Comparison of ENCODE assay signal across 8 mouse cellular contexts in genomic region chr8:61515931-61516744, GRCm38 (mm10). TPM values are rescaled to one million over a fixed set of nuclear protein-coding genes. Genes with fewer than 3 reads are reported as not detected.
DNase-seq lines count a peak whose midpoint lies in the region; ATAC-seq and TF ChIP-seq lines count a peak whose summit lies in the region.

No protein-coding gene starts in this region.

- intact Hi-C loops in heart, adult 2 months (cut with DNase I), result loop anchor here (1.0 to 10.0 kb wide), 3 partner anchors 28 to 474 kb away; no protein-coding TSS in a partner anchor

- peaks cover 10% of the 10 kb centered on the region; the same call in 1 of the 2 replicates for H3K4me1 ChIP-seq in embryonic facial prominence, embryonic 10.5 days
- H3K4me1 ChIP-seq in heart, adult 2 months (ENCODE audit: control insufficient read depth, insufficient read depth, low read length), result no peaks in the 10 kb centered on the region
- H3K4me1 ChIP-seq in kidney, embryonic 15.5 days, result peaks cover 4% of the 10 kb centered on the region; the same call in 1 of the 2 replicates
- peaks cover 4% of the 10 kb centered on the region; the same call in 1 of the 2 replicates for H3K4me1 ChIP-seq in limb, embryonic 13.5 days
- H3K4me1 ChIP-seq in stomach, postnatal 0 days (replicated peaks; ENCODE audit: control insufficient read depth, insufficient read depth), result no peaks in the 10 kb centered on the region

- H3K79me2 ChIP-seq in heart, adult 2 months (replicated peaks; ENCODE audit: control insufficient read depth, insufficient read depth, low read length), result no peaks in the 10 kb centered on the region

- peak; percentile 98 for TF ChIP-seq CTCF in heart, adult 2 months (IDR thresholded peaks at IDR 0.05)
- TF ChIP-seq CTCF in stomach, postnatal 0 days (IDR thresholded peaks at IDR 0.05; ENCODE audit: low read depth), result peak; percentile 93

- H3K4me3 ChIP-seq in embryonic facial prominence, embryonic 10.5 days, result no peak overlapping the region
- no peak overlapping the region for H3K4me3 ChIP-seq in heart, adult 2 months
- H3K4me3 ChIP-seq in kidney, embryonic 15.5 days (replicated peaks), result no peak overlapping the region
- no peak overlapping the region for H3K4me3 ChIP-seq in limb, embryonic 13.5 days
- no peak overlapping the region for H3K4me3 ChIP-seq in stomach, postnatal 0 days (ENCODE audit: low read depth, low read length)

- H3K9me3 ChIP-seq in embryonic facial prominence, embryonic 10.5 days, result no peaks in the 10 kb centered on the region
- H3K9me3 ChIP-seq in kidney, embryonic 15.5 days (replicated peaks), result no peaks in the 10 kb centered on the region
- no peaks in the 10 kb centered on the region for H3K9me3 ChIP-seq in limb, embryonic 13.5 days
- H3K9me3 ChIP-seq in stomach, postnatal 0 days (ENCODE audit: control insufficient read depth, low read length), result no peaks in the 10 kb centered on the region

- H3K4me2 ChIP-seq in kidney, embryonic 15.5 days, result no peak overlapping the region
- no peak overlapping the region for H3K4me2 ChIP-seq in limb, embryonic 13.5 days (replicated peaks)
- no peak overlapping the region for H3K4me2 ChIP-seq in stomach, postnatal 0 days (replicated peaks; ENCODE audit: low read depth)

- H3K36me3 ChIP-seq in embryonic facial prominence, embryonic 10.5 days (replicated peaks), result peaks cover 87% of the 10 kb centered on the region
- no peaks in the 10 kb centered on the region for H3K36me3 ChIP-seq in heart, adult 2 months (ENCODE audit: control insufficient read depth, insufficient read depth, low read length)
- H3K36me3 ChIP-seq in kidney, embryonic 15.5 days, result peaks cover 48% of the 10 kb centered on the region
- H3K36me3 ChIP-seq in limb, embryonic 13.5 days, result peaks cover 69% of the 10 kb centered on the region
- H3K36me3 ChIP-seq in stomach, postnatal 0 days (ENCODE audit: control insufficient read depth, insufficient read depth, low read length), result peaks cover 13% of the 10 kb centered on the region

- ATAC-seq in kidney, embryonic 15.5 days (replicated peaks; ENCODE audit: low FRiP score), result peak; percentile 68
- peak; percentile 53; the same call in 1 of the 2 replicates for ATAC-seq in limb, embryonic 13.5 days (ENCODE audit: low FRiP score, low read depth)
- peak; percentile 72; the same call in 1 of the 2 replicates for ATAC-seq in stomach, postnatal 0 days (ENCODE audit: low FRiP score, low TSS enrichment)

- no peaks in the 10 kb centered on the region for H3K27me3 ChIP-seq in embryonic facial prominence, embryonic 10.5 days (replicated peaks; ENCODE audit: low read depth, poor library complexity, severe bottlenecking)
- no peaks in the 10 kb centered on the region for H3K27me3 ChIP-seq in heart, adult 2 months (ENCODE audit: control insufficient read depth, insufficient read depth, low read length)
- no peaks in the 10 kb centered on the region for H3K27me3 ChIP-seq in kidney, embryonic 15.5 days
- H3K27me3 ChIP-seq in limb, embryonic 13.5 days, result no peaks in the 10 kb centered on the region
- no peaks in the 10 kb centered on the region for H3K27me3 ChIP-seq in stomach, postnatal 0 days (ENCODE audit: control insufficient read depth, insufficient read depth, low read length)

- no peak for TF ChIP-seq POLR2A in heart, adult 2 months (IDR thresholded peaks at IDR 0.05; ENCODE audit: insufficient read depth, low read depth, low read length)

- peak overlapping the region; percentile 11; the same call in 1 of the 2 replicates for H3K27ac ChIP-seq in embryonic facial prominence, embryonic 10.5 days (replicated peaks)
- H3K27ac ChIP-seq in heart, adult 2 months, result no peak overlapping the region
- H3K27ac ChIP-seq in kidney, embryonic 15.5 days, result no peak overlapping the region
- H3K27ac ChIP-seq in limb, embryonic 13.5 days, result no peak overlapping the region
- H3K27ac ChIP-seq in stomach, postnatal 0 days (replicated peaks), result no peak overlapping the region

- no peak for TF ChIP-seq EP300 in heart, adult 2 months (IDR thresholded peaks at IDR 0.05; ENCODE audit: insufficient read depth, low read depth, low read length)
- no peak for TF ChIP-seq EP300 in stomach, postnatal 0 days (optimal IDR thresholded peaks at IDR 0.05)

- WGBS in embryonic facial prominence, embryonic 10.5 days, result 49% methylated on average over 25 of the region's 25 CpGs
- 58% methylated on average over 25 of the region's 25 CpGs for WGBS in heart, adult 2 months
- 45% methylated on average over 25 of the region's 25 CpGs for WGBS in kidney, embryonic 15.5 days
- 48% methylated on average over 25 of the region's 25 CpGs for WGBS in limb, embryonic 13.5 days
- 55% methylated on average over 25 of the region's 25 CpGs for WGBS in stomach, postnatal 0 days

- H3K9ac ChIP-seq in heart, adult 2 months (ENCODE audit: low read depth, low read length), result no peak overlapping the region
- no peak overlapping the region for H3K9ac ChIP-seq in kidney, embryonic 15.5 days
- H3K9ac ChIP-seq in limb, embryonic 13.5 days, result no peak overlapping the region
- H3K9ac ChIP-seq in stomach, postnatal 0 days (ENCODE audit: low read length), result no peak overlapping the region

- DNase-seq in A20 (ENCODE audit: low read depth, low spot score), result peak; percentile 72
- DNase-seq in adrenal gland, postnatal 14 days, result peak; percentile 85
- peak; percentile 83 for DNase-seq in embryonic facial prominence, embryonic 10.5 days (ENCODE audit: low spot score)
- DNase-seq in heart, adult 2 months, result peak; percentile 62 to 80
- DNase-seq in neural tube, embryonic 10.5 days (ENCODE audit: extremely low spot score, low spot score), result peak; percentile 86
- DNase-seq in stomach, postnatal 0 days (ENCODE audit: low spot score), result peak; percentile 79

RNA-seq across cellular contexts. Expression of gene Cbr4, which starts 28.6 kb away (rescaled TPM):
- total RNA-seq in adrenal gland, postnatal 14 days (2021), result 76.7 and 88.7 TPM in 2 replicates
- 26.9 and 31.6 TPM in 2 replicates for polyA plus RNA-seq in embryonic facial prominence, embryonic 10.5 days (2016; fragmentation: Nextera tagmentation; extraction: Ambion mirVana)
- total RNA-seq in heart, adult 2 months (2021), result 10 to 100 TPM; 70.8 to 77.2 TPM
- 25.8 and 55.0 TPM in 2 replicates for polyA plus RNA-seq in heart, adult 2 months (2012; rRNA removed)
- polyA plus RNA-seq in kidney, embryonic 15.5 days (2015; fragmentation: Nextera tagmentation; extraction: Ambion mirVana), result 31.1 and 35.2 TPM in 2 replicates
- polyA plus RNA-seq in limb, embryonic 13.5 days (2015; fragmentation: Nextera tagmentation; extraction: Ambion mirVana), result 30.9 and 31.4 TPM in 2 replicates
- polyA plus RNA-seq in stomach, postnatal 0 days (2015; fragmentation: Nextera tagmentation; extraction: Ambion mirVana), result 42.7 and 47.0 TPM in 2 replicates
